Mouse (Mus musculus) embryonic stem cell, embryonic (primary cell): Measurements from ENCODE around the gene P3h3.

Experiments used
- CTCF ChIA-PET, 4 experiments: fragments of 300-600 bp in 2 of 4; fragments of 350-600 bp in 2 of 4; sonication (Branson Sonifier 250); formaldehyde crosslinking; loops; one replicate each; lab custom pipeline; 2022; ENCODE audit warnings: inconsistent platforms in 2 of 4; lab: Charles Lee
- POLR2A ChIA-PET, 4 experiments: fragments of 300-600 bp in 2 of 4; fragments of 350-600 bp in 2 of 4; sonication (Branson Sonifier 250); formaldehyde crosslinking; loops; one replicate each; lab custom pipeline; 2022; ENCODE audit warnings: antibody characterized with exemption in 4 of 4, inconsistent platforms in 1 of 4; lab: Charles Lee

Gene P3h3

GRCm38 (mm10) chr6:124804341-124804740, 53.2 kb downstream of the P3h3 start:
- CTCF ChIA-PET: interaction anchor here in 2 of 4 experiments (0.6 to 1.8 kb wide), 4 partner anchors 26 to 350 kb away, joined by 3 to 5 read pairs (median 4); no protein-coding TSS in a partner anchor
- POLR2A ChIA-PET: interaction anchor here in 2 of 4 experiments (0.7 to 18.7 kb wide), 24 partner anchors 12 to 392 kb away, joined by 3 to 601 read pairs (median 8); partner anchors contain the start of genes Lpcat3 (in 2 of the 2), Mlf2 (in 2 of the 2), Ptpn6 (in 2 of the 2) and Cdca3 (in 1 of the 2)

DNA sequence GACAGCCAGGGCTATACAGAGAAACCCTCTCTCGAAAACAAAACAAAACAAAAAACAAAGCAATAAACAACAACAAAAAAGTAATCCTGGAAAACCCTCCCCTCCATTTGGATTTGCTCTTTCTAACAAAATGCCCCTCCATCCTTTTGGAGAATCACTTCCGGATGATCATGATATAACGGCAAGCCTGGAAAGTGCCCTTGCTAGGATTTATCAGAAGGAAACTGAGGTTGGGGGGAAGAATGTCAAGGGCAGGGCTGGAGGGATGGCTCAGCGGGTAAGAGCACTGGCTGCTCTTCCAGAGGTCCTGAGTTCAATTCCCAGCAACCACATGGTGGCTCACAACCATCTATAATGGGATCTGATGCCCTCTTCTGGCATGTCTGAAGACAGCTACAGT, 53.9 kb downstream of the P3h3 start:
- CTCF ChIA-PET: interaction anchor here (0.6 to 1.9 kb wide), 8 partner anchors 14 to 326 kb away, joined by 3 to 6 read pairs (median 3); no protein-coding TSS in a partner anchor
- POLR2A ChIA-PET: interaction anchor here (0.7 to 12.7 kb wide), 8 partner anchors 16 to 90 kb away, joined by 3 to 213 read pairs (median 4); partner anchors contain the start of genes Grcc10 (in 2 of the 4), Cdca3 (in 1 of the 4), Ptpn6 (in 1 of the 4) and Usp5 (in 1 of the 4)

GRCm38 (mm10) chr6:124803061-124803460, 54.5 kb downstream of the P3h3 start:
- ChIA-PET POLR2A (interaction anchor here (0.6 to 12.7 kb wide), 16 partner anchors 10 to 285 kb away, joined by 3 to 213 read pairs (median 4); partner anchors contain the start of genes Grcc10 (in 3 of the 4), Cdca3 (in 1 of the 4), Emg1 (in 1 of the 4) and Phb2 (in 1 of the 4)), CTCF (interaction anchor here (0.6 to 1.9 kb wide), 10 partner anchors 13 to 326 kb away, joined by 3 to 6 read pairs (median 3); partner anchors contain the start of gene Mlf2 (in 1 of the 4))

- POLR2A ChIA-PET: interaction anchor here (0.6 to 2.0 kb wide), 14 partner anchors 9 to 286 kb away, joined by 3 to 9 read pairs (median 4); partner anchors contain the start of genes Grcc10 (in 3 of the 4), Cdca3 (in 1 of the 4), Emg1 (in 1 of the 4) and Phb2 (in 1 of the 4)
Measured at GRCm38 (mm10) chr6:124802400-124802799, 55.2 kb downstream of the P3h3 start.

GRCm38 (mm10) chr6:124796200-124796599, 61.4 kb downstream of the P3h3 start:
- POLR2A ChIA-PET: interaction anchor here in 3 of 4 experiments (0.9 to 1.6 kb wide), 9 partner anchors 8 to 55 kb away, joined by 3 to 5 read pairs (median 3); partner anchors contain the start of genes Grcc10 (in 2 of the 3), Cdca3 (in 1 of the 3) and Usp5 (in 1 of the 3)
- CTCF ChIA-PET: interaction anchor here in 1 of 4 experiments (0.9 kb wide), 1 partner anchor 10 kb away, joined by 3 read pairs; no protein-coding TSS in a partner anchor

More at GRCm38 (mm10) chr6:124802400-124802799, 55.2 kb downstream of the P3h3 start:
- CTCF ChIA-PET: interaction anchor here in 3 of 4 experiments (0.7 to 1.9 kb wide), 4 partner anchors 20 to 129 kb away, joined by 3 to 6 read pairs (median 4); partner anchors contain the start of gene Mlf2 (in 1 of the 3)

GRCm38 (mm10) chr6:124795781-124796180, 61.8 kb downstream of the P3h3 start:
- CTCF ChIA-PET: interaction anchor here in 1 of 4 experiments (0.9 kb wide), 1 partner anchor 10 kb away, joined by 3 read pairs; no protein-coding TSS in a partner anchor

GRCm38 (mm10) chr6:124791911-124792310, 65.6 kb downstream of the P3h3 start:
- ChIA-PET CTCF (no interaction called here), POLR2A (interaction anchor here in 2 of 4 experiments (0.6 to 6.7 kb wide), 5 partner anchors 14 to 52 kb away, joined by 3 to 44 read pairs (median 5); partner anchors contain the start of gene Grcc10 (in 1 of the 2))

More at GRCm38 (mm10) chr6:124795781-124796180, 61.8 kb downstream of the P3h3 start:
- POLR2A ChIA-PET: interaction anchor here in 3 of 4 experiments (0.9 to 6.7 kb wide), 5 partner anchors 10 to 54 kb away, joined by 3 to 44 read pairs (median 4); partner anchors contain the start of genes Cdca3 (in 1 of the 3), Grcc10 (in 1 of the 3) and Usp5 (in 1 of the 3)
